Mouse (Mus musculus): ENCODE results near the gene Plcd1.

DNA sequence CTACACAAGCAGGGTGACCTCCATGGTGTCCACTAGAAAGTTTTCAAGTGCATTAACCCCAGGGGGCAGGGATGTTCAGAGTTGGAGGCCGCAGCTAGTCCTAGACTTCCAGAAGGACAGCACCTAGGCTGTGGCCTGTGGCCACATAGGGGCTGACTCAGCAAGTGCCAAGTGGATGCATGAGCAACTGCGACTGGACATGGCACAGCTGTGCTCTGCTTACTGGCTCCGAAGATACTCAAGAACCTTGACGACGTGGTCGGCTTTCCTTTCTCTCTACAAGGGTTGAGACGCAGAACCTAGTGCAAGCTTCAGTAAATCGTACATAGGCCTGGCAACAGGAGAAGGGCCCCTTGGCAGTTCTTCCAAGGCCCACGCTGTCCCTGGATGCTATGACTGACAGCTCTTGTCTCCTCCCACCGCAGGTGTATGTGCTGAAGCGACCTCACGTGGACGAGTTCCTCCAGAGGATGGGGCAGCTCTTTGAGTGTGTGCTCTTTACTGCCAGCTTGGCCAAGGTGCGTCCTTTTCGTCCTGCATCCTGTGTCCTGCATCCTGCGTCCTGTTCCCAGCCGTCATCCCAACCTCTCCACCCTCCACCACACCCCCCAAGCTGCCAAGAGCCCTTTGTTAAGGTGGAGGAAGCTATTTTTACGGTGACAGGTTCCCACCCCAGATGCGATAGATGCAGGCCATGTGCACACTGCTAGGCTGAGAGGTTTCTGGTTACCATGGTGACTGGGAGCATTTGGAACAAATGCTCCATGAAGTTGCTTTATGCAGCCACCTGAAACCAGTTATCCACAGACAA is 60.0 kb downstream of the Plcd1 start:
- TF ChIP-seq CTCF (IDR thresholded peaks at IDR 0.05; ENCODE audit: low read depth) (no peak), EP300 (IDR thresholded peaks at IDR 0.05; ENCODE audit: low read depth) (no peak)

Data from liver, postnatal 0 days (tissue).